In the genomic region with DNA sequence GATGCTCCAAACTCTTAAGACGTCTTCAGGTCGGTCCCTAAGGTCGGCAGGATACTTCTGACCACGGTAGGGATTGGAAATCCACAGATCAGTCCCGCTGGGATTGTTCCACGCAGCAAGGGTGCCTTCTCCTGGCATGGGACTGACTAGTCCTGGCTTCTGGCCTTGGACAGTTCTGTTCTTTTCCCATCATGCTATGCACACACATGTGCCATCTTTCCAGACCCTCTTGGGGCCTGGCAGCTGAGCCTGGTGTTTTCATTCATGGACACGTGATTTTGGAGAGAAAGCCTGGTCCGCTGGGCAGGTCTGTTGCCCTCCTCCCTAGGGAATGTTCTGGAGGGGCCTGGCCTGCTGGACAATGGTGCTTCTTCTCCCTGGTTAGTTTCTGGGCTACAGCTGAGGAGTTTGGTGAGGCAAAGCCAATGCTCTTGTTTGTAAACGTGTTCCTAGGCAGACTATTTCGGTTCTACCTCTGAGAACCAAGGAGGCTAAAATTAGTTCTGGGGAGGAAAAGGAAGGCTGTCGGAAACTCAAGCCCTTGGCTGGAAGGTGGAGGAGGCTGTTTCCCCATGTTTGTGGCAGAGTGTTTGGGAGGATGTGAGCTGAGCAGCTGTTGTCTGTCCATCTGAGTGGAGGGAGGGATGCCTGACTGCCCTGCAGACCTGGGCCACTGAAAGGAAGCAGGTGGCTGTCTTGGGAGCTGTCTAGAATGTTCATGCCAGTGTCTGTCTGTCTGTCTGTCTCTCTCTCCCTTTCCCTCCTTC, we compare ENCODE assay signal across 11 mouse cellular contexts. TPM values are rescaled to one million over a fixed set of nuclear protein-coding genes. Genes with fewer than 3 reads are reported as not detected.
DNase-seq lines count a peak whose midpoint lies in the region; ATAC-seq and TF ChIP-seq lines count a peak whose summit lies in the region.
"Had no signal": no experiment of that assay in that cellular context is flagged by ENCODE, and none has a peak within 500 bp of the region (broad histone marks: within the 10 kb centered on the region; RNA-seq: fewer than 3 reads in every experiment).

No protein-coding gene starts in this region.

- no peaks in the 10 kb centered on the region for H3K27me3 ChIP-seq in heart, embryonic 11.5 days (ENCODE audit: control insufficient read depth, insufficient read depth, low read length)
- no peaks in the 10 kb centered on the region for H3K27me3 ChIP-seq in neural tube, embryonic 13.5 days
- H3K27me3 ChIP-seq in neural tube, embryonic 15.5 days (replicated peaks), result no peaks in the 10 kb centered on the region
- no peaks in the 10 kb centered on the region for H3K27me3 ChIP-seq in myocyte (ENCODE audit: control insufficient read depth, insufficient read depth, insufficient read length)

- H3K36me3 ChIP-seq in heart, embryonic 11.5 days (ENCODE audit: control insufficient read depth, insufficient read depth, low read length), result peaks cover 2% of the 10 kb centered on the region; the same call in 1 of the 2 replicates
- peaks cover 16% of the 10 kb centered on the region for H3K36me3 ChIP-seq in neural tube, embryonic 13.5 days
- no peaks in the 10 kb centered on the region; the same call in 1 of the 2 replicates for H3K36me3 ChIP-seq in neural tube, embryonic 15.5 days
- no peaks in the 10 kb centered on the region for H3K36me3 ChIP-seq in myocyte (ENCODE audit: control insufficient read depth, insufficient read depth)

- no peak for TF ChIP-seq POLR2A in myocyte (IDR thresholded peaks at IDR 0.05; ENCODE audit: insufficient read length, low read depth)

- H3K27ac ChIP-seq in heart, embryonic 11.5 days (ENCODE audit: low read depth, low read length), result peak overlapping the region; percentile 29
- H3K27ac ChIP-seq in neural tube, embryonic 13.5 days (replicated peaks), result 0 out of 2 replicates have a peak overlapping the region, but pooled peaks have one; percentile 9
- no peak overlapping the region for H3K27ac ChIP-seq in neural tube, embryonic 15.5 days (replicated peaks)

- 59% methylated on average over 11 of the region's 11 CpGs for WGBS in heart, embryonic 11.5 days (ENCODE audit: insufficient replicate concordance)
- 79% methylated on average over 11 of the region's 11 CpGs for WGBS in neural tube, embryonic 13.5 days
- 86% methylated on average over 11 of the region's 11 CpGs for WGBS in neural tube, embryonic 15.5 days

- H3ac ChIP-seq in myocyte (ENCODE audit: control insufficient read depth, insufficient read length), result no peak overlapping the region

- H3K4me2 ChIP-seq in heart, embryonic 11.5 days, result no peak overlapping the region; the same call in 1 of the 2 replicates
- H3K4me2 ChIP-seq in neural tube, embryonic 13.5 days, result no peak overlapping the region
- no peak overlapping the region for H3K4me2 ChIP-seq in neural tube, embryonic 15.5 days
- H3K4me2 ChIP-seq in myocyte (ENCODE audit: low read depth), result peak overlapping the region; percentile 55

- H3K4me3 ChIP-seq in heart, embryonic 11.5 days (ENCODE audit: low read depth, low read length), result no peak overlapping the region
- no peak overlapping the region for H3K4me3 ChIP-seq in neural tube, embryonic 13.5 days
- H3K4me3 ChIP-seq in neural tube, embryonic 15.5 days (replicated peaks), result no peak overlapping the region
- H3K4me3 ChIP-seq in myocyte, result no peak overlapping the region

- H3K9ac ChIP-seq in heart, embryonic 11.5 days (ENCODE audit: low read depth, low read length), result peak overlapping the region; percentile 30; the same call in 1 of the 2 replicates
- no peak overlapping the region for H3K9ac ChIP-seq in neural tube, embryonic 13.5 days
- no peak overlapping the region for H3K9ac ChIP-seq in neural tube, embryonic 15.5 days (replicated peaks)

- peaks cover 33% of the 10 kb centered on the region for H3K4me1 ChIP-seq in heart, embryonic 11.5 days (ENCODE audit: control insufficient read depth, insufficient read depth, low read length)
- peaks cover 46% of the 10 kb centered on the region for H3K4me1 ChIP-seq in neural tube, embryonic 13.5 days (replicated peaks)
- peaks cover 42% of the 10 kb centered on the region for H3K4me1 ChIP-seq in neural tube, embryonic 15.5 days

- no peak for DNase-seq in heart, postnatal 25 days (ENCODE audit: low spot score)
- DNase-seq in gastrocnemius, postnatal 25 days, result peak; percentile 73
- no peak for DNase-seq in cerebellum, adult 9-11 months
- no peak for DNase-seq in spleen, adult 18-20 months
- DNase-seq: left cerebral cortex, postnatal 4 days had no signal

- peaks cover 8% of the 10 kb centered on the region; the same call in 1 of the 2 replicates for H3K9me3 ChIP-seq in heart, embryonic 11.5 days (replicated peaks; ENCODE audit: control insufficient read depth, low read length)
- H3K9me3 ChIP-seq in neural tube, embryonic 13.5 days, result no peaks in the 10 kb centered on the region; the same call in 1 of the 2 replicates
- H3K9me3 ChIP-seq in neural tube, embryonic 15.5 days (replicated peaks), result no peaks in the 10 kb centered on the region

- no peak for ATAC-seq in heart, embryonic 11.5 days (replicated peaks; ENCODE audit: insufficient number of reproducible peaks, low FRiP score, low TSS enrichment)
- ATAC-seq in neural tube, embryonic 13.5 days (ENCODE audit: low read depth), result no peak
- ATAC-seq in neural tube, embryonic 15.5 days (ENCODE audit: low FRiP score), result no peak

- intact Hi-C loops in heart, postnatal 25 days (cut with DNase I), result no loop called here

- H3K79me2 ChIP-seq in myocyte (ENCODE audit: control insufficient read depth, insufficient read depth), result no peaks in the 10 kb centered on the region

TF ChIP-seq in myocyte, 11 proteins besides CTCF, POLR2A, EP300 and RAD21:
- TF ChIP-seq USF1 (IDR thresholded peaks at IDR 0.05; ENCODE audit: low read depth) (no peak), MYOD1 (IDR thresholded peaks at IDR 0.05; ENCODE audit: control insufficient read depth in 1 of 3, insufficient read length in 2 of 3, low read depth in 2 of 3) (peak; percentile 87 to 100 (median 99)), REST (IDR thresholded peaks at IDR 0.05; ENCODE audit: insufficient read depth, insufficient read length) (no peak), MAX (IDR thresholded peaks at IDR 0.05; ENCODE audit: low read depth) (no peak), MYOG (IDR thresholded peaks at IDR 0.05; ENCODE audit: control insufficient read depth in 1 of 3, insufficient read depth in 1 of 3, insufficient read length in 2 of 3, low read depth in 2 of 3) (peak; percentile 78 to 96 (median 81)), TCF12 (IDR thresholded peaks at IDR 0.05; ENCODE audit: insufficient read depth, poor library complexity, severe bottlenecking) (peak; percentile 84), TCF3 (IDR thresholded peaks at IDR 0.05; ENCODE audit: insufficient read length, low read depth) (peak; percentile 75), SRF (IDR thresholded peaks at IDR 0.05; ENCODE audit: control insufficient read depth, insufficient read length, low read depth) (no peak)

RNA-seq across cellular contexts. Expression of gene Acvr2b, which starts 7.2 kb away (rescaled TPM):
- 26.9 and 29.1 TPM in 2 replicates for polyA plus RNA-seq in heart, embryonic 11.5 days (2014; fragmentation: Nextera tagmentation; extraction: Ambion mirVana)
- 1 to 10 TPM; 5.8 to 6.5 TPM for total RNA-seq in heart, postnatal 25 days (2021)
- polyA plus RNA-seq in neural tube, embryonic 13.5 days (2015; fragmentation: Nextera tagmentation; extraction: Ambion mirVana), result 53.7 and 53.9 TPM in 2 replicates
- 32.9 and 43.2 TPM in 2 replicates for polyA plus RNA-seq in neural tube, embryonic 15.5 days (2015; fragmentation: Nextera tagmentation; extraction: Ambion mirVana)
- total RNA-seq in gastrocnemius, postnatal 25 days (2021), result 10 to 100 TPM in 1 of 2 experiments, 1 to 10 TPM in 1; 9.4 to 11.9 TPM
- 1.8 TPM for polyA plus RNA-seq in myocyte (2012; fragmentation: generic; extraction: Trizol)

RNA-seq across cellular contexts. Expression of gene Exog, which starts 35.7 kb away (rescaled TPM):
- 19.4 and 20.2 TPM in 2 replicates for polyA plus RNA-seq in heart, embryonic 11.5 days (2014; fragmentation: Nextera tagmentation; extraction: Ambion mirVana)
- 1 to 10 TPM; 2.4 to 2.5 TPM for total RNA-seq in heart, postnatal 25 days (2021)
- polyA plus RNA-seq in neural tube, embryonic 13.5 days (2015; fragmentation: Nextera tagmentation; extraction: Ambion mirVana), result 45.4 and 47.2 TPM in 2 replicates
- 44.9 and 50.1 TPM in 2 replicates for polyA plus RNA-seq in neural tube, embryonic 15.5 days (2015; fragmentation: Nextera tagmentation; extraction: Ambion mirVana)
- total RNA-seq in gastrocnemius, postnatal 25 days (2021), result 1 to 10 TPM; 1.4 to 1.7 TPM
- 4.0 TPM for polyA plus RNA-seq in myocyte (2012; fragmentation: generic; extraction: Trizol)

RNA-seq across cellular contexts. Expression of gene Slc22a14, which starts 43.7 kb away (rescaled TPM):
- polyA plus RNA-seq in heart, embryonic 11.5 days (2014; fragmentation: Nextera tagmentation; extraction: Ambion mirVana), result not detected in 2 replicates
- total RNA-seq in heart, postnatal 25 days (2021), result under 1 TPM in 1 of 2 experiments, not detected in 1; 0.17 TPM
- not detected in 2 replicates for polyA plus RNA-seq in neural tube, embryonic 13.5 days (2015; fragmentation: Nextera tagmentation; extraction: Ambion mirVana)
- polyA plus RNA-seq in neural tube, embryonic 15.5 days (2015; fragmentation: Nextera tagmentation; extraction: Ambion mirVana), result not detected in 2 replicates
- not detected for total RNA-seq in gastrocnemius, postnatal 25 days (2021)
- not detected for polyA plus RNA-seq in myocyte (2012; fragmentation: generic; extraction: Trizol)
- total RNA-seq: CH12.LX; left cerebral cortex, postnatal 4 days had no signal
- polyA plus RNA-seq: stomach, embryonic 16.5 days had no signal

RNA-seq across cellular contexts. Expression of gene Xylb, which starts 51.9 kb away (rescaled TPM):
- 2.2 and 2.4 TPM in 2 replicates for polyA plus RNA-seq in heart, embryonic 11.5 days (2014; fragmentation: Nextera tagmentation; extraction: Ambion mirVana)
- total RNA-seq in heart, postnatal 25 days (2021), result under 1 TPM; 0.16 to 0.42 TPM
- 2.4 and 2.6 TPM in 2 replicates for polyA plus RNA-seq in neural tube, embryonic 13.5 days (2015; fragmentation: Nextera tagmentation; extraction: Ambion mirVana)
- 2.8 and 3.0 TPM in 2 replicates for polyA plus RNA-seq in neural tube, embryonic 15.5 days (2015; fragmentation: Nextera tagmentation; extraction: Ambion mirVana)
- under 1 TPM; 0.08 to 0.48 TPM for total RNA-seq in gastrocnemius, postnatal 25 days (2021)
- 1.7 TPM for polyA plus RNA-seq in myocyte (2012; fragmentation: generic; extraction: Trizol)

Comparison
In these comparisons a context has a peak if more than half of its experiments do, and no peak if none do; other contexts are left out.
1. RNA of gene Acvr2b, which starts 7.2 kb away (polyA plus RNA-seq): 53.7 to 53.9 TPM in neural tube, embryonic 13.5 days, 32.9 to 43.2 TPM in neural tube, embryonic 15.5 days and 26.9 to 29.1 TPM in heart, embryonic 11.5 days; 1.8 TPM in myocyte (single experiment); every median in the first group is over 10 times any median in the second.